Mouse (Mus musculus) brain, embryonic 14.5 days (tissue): ENCODE data around the gene Ftl1.

Experiments
- CTCF ChIP-seq: fragments of 200-500 bp; IDR thresholded peaks from 2 replicates; pipeline ENCODE4 v1.5.1; 2012; ENCODE audit warnings: inconsistent platforms, mild to moderate bottlenecking, moderate library complexity, borderline replicate concordance; ENCODE audit not compliant: insufficient read depth, insufficient read length; ENCODE audit errors: extremely low read depth
- POLR2A ChIP-seq: fragments of 200-500 bp; IDR thresholded peaks from 2 replicates; pipeline ENCODE4 v1.6.1; 2012; ENCODE audit warnings: mild to moderate bottlenecking, inconsistent platforms, borderline replicate concordance; ENCODE audit not compliant: poor library complexity, insufficient read depth, insufficient read length, severe bottlenecking; ENCODE audit errors: extremely low read depth

DNA sequence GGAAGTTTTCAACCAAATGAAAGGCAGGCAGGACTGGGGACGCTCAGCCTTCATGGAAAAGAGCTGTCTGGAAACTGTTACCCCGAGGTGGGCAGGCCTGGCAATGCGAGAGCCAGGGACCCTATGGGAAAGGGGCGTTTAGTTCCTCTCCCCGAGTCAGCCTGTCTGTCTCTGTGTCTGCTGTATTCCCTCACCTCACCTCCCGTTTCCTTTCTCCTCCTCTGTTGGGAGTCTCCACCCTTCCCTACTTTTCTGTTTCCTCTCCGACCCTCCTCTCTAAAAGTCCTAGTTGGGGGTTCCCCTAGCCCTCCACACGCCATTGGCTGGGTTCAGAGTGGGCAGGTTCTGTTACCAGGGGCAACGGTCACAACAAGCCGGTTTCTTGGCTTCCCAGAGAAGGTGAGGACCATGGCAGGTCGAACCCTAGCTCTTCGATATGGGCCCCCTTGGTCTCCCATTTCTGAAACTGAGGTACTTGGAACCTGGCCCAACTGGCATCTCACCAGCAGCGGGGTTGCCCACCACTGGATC is 41.7 kb downstream of the Ftl1 start:
- TF ChIP-seq POLR2A (no peak), CTCF (no peak)
